Mouse (Mus musculus) ES-Bruce4 (cell line): Measurements from ENCODE around the gene Slc6a12. TPM values are rescaled to one million over a fixed set of nuclear protein-coding genes. Genes with fewer than 3 reads are reported as not detected.

Source experiments
- H3K27ac ChIP-seq: 2 replicates; pipeline ENCODE4 v1.5.1; 2012; ENCODE audit warnings: low read length, inconsistent platforms; ENCODE audit not compliant: insufficient read depth
- H3K27me3 ChIP-seq: 2 replicates; pipeline ENCODE4 v1.6.1; 2012; ENCODE audit warnings: mild to moderate bottlenecking, low read length, inconsistent platforms; ENCODE audit not compliant: control insufficient read depth, poor library complexity, insufficient read depth, severe bottlenecking
- H3K36me3 ChIP-seq: 2 replicates; pipeline ENCODE4 v1.6.1; 2012; ENCODE audit warnings: inconsistent platforms, mild to moderate bottlenecking, low read length, moderate library complexity; ENCODE audit not compliant: control insufficient read depth, poor library complexity, insufficient read depth, severe bottlenecking
- H3K4me1 ChIP-seq: one replicate; pipeline ENCODE4 v1.8.1; 2011; ENCODE audit warnings: low read length; ENCODE audit not compliant: control insufficient read depth, insufficient read depth
- H3K4me3 ChIP-seq: 2 replicates; pipeline ENCODE4 v1.5.1; 2011; ENCODE audit warnings: low read depth, mild to moderate bottlenecking, low read length
- H3K9ac ChIP-seq: 2 replicates; pipeline ENCODE4 v1.6.1; 2012; ENCODE audit warnings: low read depth, mild to moderate bottlenecking, inconsistent platforms; ENCODE audit not compliant: poor library complexity, severe bottlenecking
- H3K9me3 ChIP-seq: replicated peaks from 2 replicates; pipeline ENCODE4 v1.6.1; 2012; ENCODE audit warnings: mild to moderate bottlenecking, low read length, inconsistent platforms; ENCODE audit not compliant: control insufficient read depth, poor library complexity, insufficient read depth, severe bottlenecking
- CTCF ChIP-seq: IDR thresholded peaks from one replicate; pipeline ENCODE4 v1.8.1; 2011; ENCODE audit warnings: low read depth, low read length
- EP300 ChIP-seq: IDR thresholded peaks from 2 replicates; pipeline ENCODE4 v1.6.1; 2011; ENCODE audit warnings: low read depth, low read length; ENCODE audit not compliant: insufficient read depth
- POLR2A ChIP-seq: IDR thresholded peaks from one replicate; pipeline ENCODE4 v1.8.1; 2011; ENCODE audit warnings: low read length; ENCODE audit not compliant: insufficient read depth
- polyA plus RNA-seq: library from polyadenylated mRNA; stranded (reverse); fragments of >200 nt; gene quantifications from 2 replicates; pipeline ENCODE4 v1.2.4, GENCODE M21; 2011; ENCODE audit warnings: low read depth; ENCODE audit not compliant: missing spikeins, insufficient read depth, insufficient read length

The Slc6a12 gene
- polyA plus RNA-seq, 1 experiment: 1.2 TPM

GRCm38 (mm10) chr6:121412558-121413297 lies 69.9 kb downstream of the Slc6a12 start:
- peak overlapping the region; percentile 4 for H3K9ac ChIP-seq

More at GRCm38 (mm10) chr6:121412558-121413297, 69.9 kb downstream of the Slc6a12 start:
- no peaks in the 10 kb centered on the region for H3K9me3 ChIP-seq
- no peaks in the 10 kb centered on the region for H3K36me3 ChIP-seq
- TF ChIP-seq EP300 (no peak), POLR2A (no peak), CTCF (no peak)
- H3K4me1 ChIP-seq: no peaks in the 10 kb centered on the region
- H3K4me3 ChIP-seq: peak overlapping the region; percentile 42
- H3K27ac ChIP-seq: no peak overlapping the region
- peaks cover 3% of the 10 kb centered on the region for H3K27me3 ChIP-seq

Other genes starting within 250 kb of the Slc6a12 start
- 43.5 and 49.0 TPM in 2 replicates for gene Mical3, start 212.1 kb upstream of the Slc6a12 start, polyA plus RNA-seq
- gene Pex26, start 159.4 kb upstream of the Slc6a12 start, polyA plus RNA-seq: 9.7 and 10.7 TPM in 2 replicates
- gene Tuba8, start 132.4 kb upstream of the Slc6a12 start, polyA plus RNA-seq: 1.2 and 2.3 TPM in 2 replicates
- gene Usp18, start 97.2 kb upstream of the Slc6a12 start, polyA plus RNA-seq: 3.0 and 4.3 TPM in 2 replicates
- 0.54 TPM in 1 of 2 replicates, not detected in the other for gene Slc6a13, start 42.8 kb upstream of the Slc6a12 start, polyA plus RNA-seq
- not detected in 2 replicates for gene Iqsec3, start 130.6 kb downstream of the Slc6a12 start, polyA plus RNA-seq